Mouse (Mus musculus): Measurements from ENCODE around the gene Sesn3.
A peak's percentile ranks its signal among the peaks of the same experiment; 100 is the strongest.
"Not testable (repeated sequence)": the region's sequence is repeated elsewhere in the genome, so short reads cannot be mapped to it uniquely, and the experiment has no call there.

Sesn3 gene

DNA sequence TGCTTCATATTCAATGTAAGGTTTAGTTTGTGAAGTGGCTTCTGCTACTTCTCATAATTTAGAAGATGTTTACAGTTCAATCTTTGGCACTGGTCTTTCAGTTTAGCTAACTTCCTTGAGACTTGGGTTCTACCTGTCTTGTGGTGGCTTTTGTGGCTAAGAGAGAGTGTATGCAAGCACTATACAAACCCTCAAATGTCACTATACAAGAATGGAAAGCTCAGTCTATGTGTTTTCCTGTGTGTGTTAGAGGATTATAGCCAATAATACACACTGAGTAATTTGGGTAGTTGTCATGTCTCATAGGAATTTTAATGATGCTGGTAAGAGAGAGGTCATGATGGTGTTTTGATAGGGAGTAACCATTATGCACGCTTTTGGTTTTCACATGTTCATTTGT, 5.8 kb downstream of the Sesn3 start:
- DNase-seq (ENCODE audit: low spot score in 2 of 2): no peak

GRCm38 (mm10) chr9:14285036-14285435, 10.2 kb downstream of the Sesn3 start:
- no peak for DNase-seq (ENCODE audit: low spot score in 2 of 2)

DNA sequence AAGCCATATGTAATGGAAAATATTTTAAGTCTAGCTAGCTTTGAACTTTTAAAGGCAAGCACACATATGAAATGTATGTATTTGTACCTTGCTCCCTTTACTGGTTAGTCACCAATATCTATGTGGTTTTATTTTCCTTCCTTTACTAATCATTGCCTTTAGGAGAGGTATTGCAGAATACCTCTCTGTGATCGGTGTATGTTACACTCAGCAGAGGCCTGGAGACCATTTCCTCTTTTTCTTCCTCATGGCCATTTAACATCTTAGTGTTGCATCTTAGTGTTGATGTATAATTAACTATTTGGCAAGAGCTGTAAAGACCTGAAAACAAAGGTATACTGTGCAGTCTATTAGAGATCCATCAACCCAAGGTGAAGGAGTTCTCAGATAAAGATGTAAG, 12.4 kb downstream of the Sesn3 start:
- DNase-seq (ENCODE audit: low spot score in 2 of 2): no peak

- DNase-seq (ENCODE audit: low spot score in 2 of 2): no peak
These were observed 13.6 kb downstream of the Sesn3 start for GRCm38 (mm10) chr9:14288500-14288899.

DNA sequence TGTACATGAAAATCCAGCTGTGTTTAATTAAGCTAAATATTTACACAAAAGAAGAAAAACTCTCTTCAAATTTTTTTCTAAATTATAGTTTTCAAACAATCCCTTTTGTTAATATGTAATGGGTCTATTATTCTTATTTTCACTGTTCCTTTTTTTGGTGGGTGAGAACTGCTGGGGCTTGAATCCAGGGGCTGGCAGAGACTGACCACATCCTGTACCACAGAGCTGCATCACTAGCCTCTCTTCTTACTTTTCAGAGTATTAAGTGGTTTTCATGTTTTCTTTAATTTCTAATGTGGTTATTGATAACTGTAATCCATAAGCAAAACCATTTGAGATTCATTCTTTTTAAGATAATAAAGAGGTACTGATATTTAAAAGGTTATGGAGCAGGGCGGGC, 19.0 kb downstream of the Sesn3 start:
- no peak for DNase-seq (ENCODE audit: low spot score in 2 of 2)

GRCm38 (mm10) chr9:14295680-14296440, 21.0 kb downstream of the Sesn3 start:
- DNase-seq (ENCODE audit: low spot score in 2 of 2): no peak

- DNase-seq (ENCODE audit: low spot score in 2 of 2): no peak
These were observed 22.3 kb downstream of the Sesn3 start for GRCm38 (mm10) chr9:14297204-14297603.

GRCm38 (mm10) chr9:14299819-14300218, 25.0 kb downstream of the Sesn3 start:
- DNase-seq (ENCODE audit: low spot score in 2 of 2): no peak

- DNase-seq (ENCODE audit: low spot score in 2 of 2): no peak
These were observed 25.9 kb downstream of the Sesn3 start for GRCm38 (mm10) chr9:14300795-14301194.

GRCm38 (mm10) chr9:14304262-14304968, 29.5 kb downstream of the Sesn3 start:
- DNase-seq (ENCODE audit: low spot score in 2 of 2): no peak

- no peak for DNase-seq (ENCODE audit: low spot score in 2 of 2)
These were observed 32.5 kb downstream of the Sesn3 start for GRCm38 (mm10) chr9:14307341-14307740.

GRCm38 (mm10) chr9:14313968-14314367, 39.1 kb downstream of the Sesn3 start:
- no peak for DNase-seq (ENCODE audit: low spot score in 2 of 2)

- no peak for DNase-seq (ENCODE audit: low spot score in 2 of 2)
These were observed 39.6 kb downstream of the Sesn3 start for GRCm38 (mm10) chr9:14314477-14314876.

GRCm38 (mm10) chr9:14316618-14317017, 41.8 kb downstream of the Sesn3 start:
- no peak for DNase-seq (ENCODE audit: low spot score in 2 of 2)

DNA sequence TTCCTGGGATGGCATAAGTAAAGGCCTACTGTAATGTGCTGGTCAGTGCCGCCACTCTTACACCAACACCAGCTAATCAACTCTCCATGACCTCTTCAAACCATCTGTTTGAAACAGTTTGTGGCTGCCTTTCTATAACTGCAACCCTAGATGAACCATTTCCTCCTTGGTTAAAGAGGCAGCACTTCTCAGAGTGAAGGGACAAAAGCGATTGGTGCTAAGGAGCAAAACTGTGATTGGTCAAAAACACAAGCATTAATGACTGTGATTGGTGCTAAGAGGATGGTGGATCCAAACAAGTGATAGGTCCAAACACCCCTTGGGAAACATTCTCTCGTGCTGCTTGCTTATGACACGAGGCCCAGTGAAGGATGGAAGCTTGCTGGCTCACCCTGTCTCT, 61.0 kb downstream of the Sesn3 start:
- DNase-seq (ENCODE audit: low spot score in 2 of 2): no peak

DNA sequence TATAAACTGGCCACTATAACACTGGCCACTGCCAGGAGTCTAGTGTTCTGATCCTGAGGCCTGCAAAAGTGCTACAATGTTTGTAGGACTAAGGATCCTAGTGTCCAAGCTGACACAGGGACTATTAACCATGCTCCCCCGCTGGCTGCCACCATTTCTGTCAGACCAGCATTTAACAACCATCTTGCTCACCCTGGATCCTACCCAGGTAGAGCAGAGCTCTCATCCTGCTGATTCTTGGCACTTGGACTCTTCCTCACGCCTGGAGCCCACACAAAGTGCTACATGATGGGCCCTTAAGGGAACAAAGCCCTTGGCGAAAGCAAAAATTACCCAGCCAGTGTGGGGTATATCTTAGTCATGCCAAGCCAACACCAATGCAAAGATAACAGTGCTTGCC, 62.0 kb downstream of the Sesn3 start:
- no peak for DNase-seq (ENCODE audit: low spot score in 2 of 2)

DNA sequence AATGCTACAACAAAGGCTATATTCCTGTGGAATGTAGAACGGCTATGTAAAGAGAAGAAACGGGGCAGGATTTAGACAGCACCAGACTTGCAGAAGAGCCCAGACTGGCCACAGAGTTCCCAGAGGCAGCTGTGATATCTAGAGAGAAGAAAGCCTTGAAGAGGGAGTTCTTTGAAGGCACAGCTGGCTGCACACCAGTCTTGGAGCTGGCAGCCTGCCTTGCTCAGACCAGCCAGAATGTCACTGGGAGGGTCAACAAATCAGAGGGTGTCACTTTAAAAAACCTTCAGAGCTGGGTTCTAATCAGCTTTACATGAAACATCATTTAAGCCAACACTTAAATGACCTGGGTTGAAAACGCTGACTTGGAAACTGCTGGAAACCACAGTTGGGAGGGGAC, 63.8 kb downstream of the Sesn3 start:
- no peak for DNase-seq (ENCODE audit: low spot score in 2 of 2)

DNA sequence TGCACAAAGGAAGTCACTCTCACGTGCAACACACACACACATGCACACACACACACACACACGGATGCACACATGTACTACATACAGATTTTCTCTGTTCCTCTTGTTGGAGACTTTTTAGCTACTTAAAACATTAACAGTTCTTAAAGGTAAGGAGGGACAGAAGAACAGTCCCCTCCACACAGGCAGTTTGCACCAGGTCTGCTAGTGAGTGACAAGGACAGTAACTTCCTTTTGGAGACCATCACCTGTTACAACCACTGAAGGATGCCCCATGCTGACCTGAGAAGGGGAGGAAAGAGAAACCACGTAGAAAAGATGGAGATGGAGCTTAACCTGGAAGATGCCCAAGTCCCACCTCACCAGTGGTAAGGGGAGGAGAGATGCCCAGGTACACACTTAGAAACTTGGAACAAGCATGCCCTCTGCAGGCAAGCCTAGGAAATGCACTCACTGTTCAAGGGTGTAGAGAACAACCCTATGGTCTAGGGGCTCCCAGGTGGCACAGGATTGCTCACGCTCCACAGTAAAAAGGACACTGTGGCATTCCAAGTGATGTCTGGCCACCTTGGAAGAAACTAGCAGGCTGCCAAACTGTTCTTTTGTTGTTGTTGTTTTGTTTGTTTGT, 67.3 kb downstream of the Sesn3 start:
- DNase-seq (ENCODE audit: low spot score in 2 of 2): peak; percentile 32 to 75

DNA sequence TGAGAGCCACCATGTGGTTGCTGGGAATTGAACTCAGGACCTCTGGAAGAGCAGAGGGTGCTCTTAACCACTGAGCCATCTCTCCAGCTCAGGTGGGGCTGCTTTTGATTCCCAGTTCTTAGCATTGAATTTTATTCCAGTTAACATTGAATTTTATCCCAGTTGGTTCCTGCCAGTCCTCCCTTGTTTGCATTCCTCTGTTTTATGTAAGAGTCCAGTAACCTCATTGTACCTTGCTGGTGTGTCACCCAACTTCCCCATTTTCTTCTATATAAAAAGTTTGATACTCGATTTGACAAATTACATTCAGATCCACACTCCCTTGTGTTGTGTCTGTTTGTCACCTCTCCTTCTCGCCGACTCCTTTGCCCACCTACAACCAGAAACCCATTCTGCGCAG, 71.0 kb downstream of the Sesn3 start:
- DNase-seq (ENCODE audit: low spot score in 2 of 2): not testable (repeated sequence)

GRCm38 (mm10) chr9:14348416-14348815, 73.5 kb downstream of the Sesn3 start:
- DNase-seq (ENCODE audit: low spot score in 2 of 2): no peak

DNA sequence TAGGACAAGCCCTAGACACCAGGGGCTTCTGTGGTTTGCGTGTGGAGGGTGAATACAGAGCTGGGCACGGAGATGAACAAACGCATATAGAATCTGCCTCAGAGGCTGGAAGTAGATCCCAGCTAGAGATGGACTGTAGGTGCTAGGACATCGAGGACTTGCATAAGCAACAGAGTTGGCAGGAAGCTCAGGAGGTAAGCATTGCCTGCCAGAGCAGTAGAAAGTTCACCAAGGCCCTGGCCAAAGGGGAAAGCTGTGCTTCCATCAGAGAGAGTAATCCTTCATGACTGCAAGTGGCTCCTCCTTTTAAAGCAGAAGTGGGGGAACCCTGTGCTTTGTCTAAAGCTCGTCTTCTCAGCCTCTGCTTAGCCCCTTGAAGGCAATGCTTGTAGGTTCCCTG, 74.5 kb downstream of the Sesn3 start:
- no peak for DNase-seq (ENCODE audit: low spot score in 2 of 2)

- DNase-seq (ENCODE audit: low spot score in 2 of 2): no peak
These were observed 75.9 kb downstream of the Sesn3 start for GRCm38 (mm10) chr9:14350787-14351186.

DNA sequence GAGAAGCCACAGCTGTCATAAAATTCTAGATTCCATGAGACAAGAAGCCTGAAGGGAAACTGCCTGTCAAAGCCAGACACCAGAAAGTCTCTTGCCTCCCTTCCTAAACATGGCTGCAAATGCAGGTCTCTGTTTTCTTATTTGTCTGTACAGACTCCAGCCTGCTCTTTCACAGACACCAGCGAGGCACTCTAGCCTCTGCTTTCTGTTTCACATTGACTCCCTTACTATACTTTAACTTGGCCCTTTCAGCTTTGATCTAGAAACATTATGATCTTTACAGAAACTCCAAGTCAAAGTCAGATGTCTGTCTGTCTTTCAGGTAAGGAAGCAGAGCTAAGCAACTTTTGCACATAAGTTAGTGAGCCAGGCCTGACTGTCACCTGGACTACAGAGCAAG, 77.5 kb downstream of the Sesn3 start:
- no peak for DNase-seq (ENCODE audit: low spot score in 2 of 2)
